Mouse (Mus musculus): ENCODE measurements at regions not wholly inside any gene's neighbourhood (a gene's known extent, or its start where the extent isn't known, plus 50 kb on each side); places are given as distances from the start of the nearest gene placed in this dataset.
"Not testable (repeated sequence)": the region's sequence is repeated elsewhere in the genome, so short reads cannot be mapped to it uniquely, and the experiment has no call there.

DNA sequence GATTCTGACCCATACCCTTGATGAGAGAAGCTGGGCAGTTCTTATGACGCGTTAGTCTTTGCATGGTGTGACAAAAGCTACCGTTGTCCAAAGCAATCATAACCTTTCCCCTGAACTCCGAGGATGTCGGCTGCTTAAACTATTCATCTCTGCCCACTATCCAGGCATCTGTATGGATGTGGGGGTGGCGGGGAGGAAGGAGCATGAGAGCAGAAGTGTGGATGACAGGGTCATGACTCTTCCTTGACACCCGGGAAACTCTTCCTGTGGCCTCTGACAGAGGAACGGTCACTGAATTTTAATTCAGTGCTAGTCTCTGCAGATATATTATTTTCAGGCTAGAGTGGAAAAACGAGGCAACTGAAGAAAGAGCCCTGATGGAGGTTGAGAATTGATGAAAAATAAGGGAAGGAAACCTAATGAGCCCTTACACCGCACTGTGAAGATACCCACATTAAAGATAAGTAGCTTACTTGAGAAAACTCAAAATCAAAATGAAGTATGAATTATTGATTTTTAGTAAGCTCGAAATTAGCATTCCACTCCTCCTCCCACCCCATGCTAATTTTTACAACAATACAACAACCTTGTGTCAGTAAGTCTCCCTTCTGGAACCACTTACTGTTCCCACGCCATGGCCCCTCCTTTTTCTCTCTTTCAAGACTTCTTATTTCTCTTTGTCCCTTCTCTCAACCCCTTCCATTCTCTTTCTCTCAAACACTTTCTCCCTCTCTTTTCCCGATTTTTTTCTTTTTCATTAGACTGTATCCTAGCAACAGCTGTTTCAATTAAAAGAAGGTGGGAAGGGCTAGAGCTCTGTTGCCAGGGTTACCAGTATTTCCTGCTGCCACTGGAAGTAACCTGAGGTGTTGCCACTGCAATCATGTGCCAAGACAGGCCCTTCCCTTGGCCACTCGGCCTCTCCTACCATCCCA, 206.0 kb upstream of the Gap43 start:
- DNase-seq (ENCODE audit: extremely low read depth, low read depth), result no peak

DNA sequence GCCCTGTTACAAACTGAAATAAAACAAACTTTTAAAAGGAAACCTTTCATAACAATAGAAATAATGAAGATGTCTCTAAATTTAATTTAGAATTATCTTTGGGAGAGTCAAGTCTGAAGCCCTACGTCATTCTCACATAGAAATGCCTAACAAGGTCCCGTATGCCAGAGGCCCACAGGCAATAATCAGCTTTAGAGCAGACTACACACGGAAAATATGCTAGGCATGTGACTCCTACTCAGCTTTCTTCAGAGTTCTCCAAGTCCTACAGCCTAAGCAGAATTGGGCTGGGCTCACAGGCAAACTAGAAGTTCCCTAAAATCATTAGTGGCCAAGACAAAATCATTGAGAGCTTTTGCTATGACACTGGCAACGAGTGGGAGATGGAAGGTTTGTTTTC, 176.9 kb upstream of the Gap43 start:
- DNase-seq (ENCODE audit: extremely low read depth, low read depth), result no peak

DNA sequence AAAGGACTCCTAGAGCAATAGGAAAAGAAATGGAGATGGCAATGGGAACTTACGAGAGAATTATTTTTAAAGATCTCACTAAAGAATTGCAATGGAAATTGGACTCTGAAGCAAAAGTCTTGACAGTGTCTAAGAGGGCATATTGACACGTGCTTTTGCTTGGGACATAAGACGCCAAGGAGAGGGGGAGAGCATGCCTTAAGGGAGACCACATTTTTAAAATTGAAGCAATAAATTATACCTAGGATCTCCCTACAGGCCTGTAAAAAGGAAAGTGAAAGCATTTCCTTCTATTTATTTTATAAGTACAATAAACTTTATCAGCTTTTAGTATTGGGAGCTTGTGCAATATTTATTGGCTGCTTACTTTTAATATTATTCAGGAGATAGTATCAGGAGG, 175.5 kb upstream of the Gap43 start:
- no peak for DNase-seq (ENCODE audit: extremely low read depth, low read depth)

DNA sequence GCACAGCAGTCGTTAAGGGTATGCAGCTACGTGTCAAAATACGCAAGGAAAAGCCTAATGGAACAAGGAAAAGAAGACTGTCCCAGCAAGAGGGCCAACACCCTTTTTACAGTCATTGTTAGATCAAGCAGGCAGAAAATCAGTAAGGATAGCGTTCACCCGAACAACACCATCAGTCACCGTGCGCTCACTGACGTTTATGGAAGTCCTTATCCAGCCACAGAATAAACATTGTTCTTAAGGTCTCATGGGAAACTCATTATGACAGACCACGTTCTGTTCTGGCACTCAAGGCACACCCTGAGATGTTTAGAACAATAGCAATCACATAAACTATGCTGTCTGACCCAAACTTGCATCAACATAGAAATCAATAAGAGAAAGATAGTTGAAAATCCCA, 164.7 kb upstream of the Gap43 start:
- no peak for DNase-seq (ENCODE audit: extremely low read depth, low read depth)

DNA sequence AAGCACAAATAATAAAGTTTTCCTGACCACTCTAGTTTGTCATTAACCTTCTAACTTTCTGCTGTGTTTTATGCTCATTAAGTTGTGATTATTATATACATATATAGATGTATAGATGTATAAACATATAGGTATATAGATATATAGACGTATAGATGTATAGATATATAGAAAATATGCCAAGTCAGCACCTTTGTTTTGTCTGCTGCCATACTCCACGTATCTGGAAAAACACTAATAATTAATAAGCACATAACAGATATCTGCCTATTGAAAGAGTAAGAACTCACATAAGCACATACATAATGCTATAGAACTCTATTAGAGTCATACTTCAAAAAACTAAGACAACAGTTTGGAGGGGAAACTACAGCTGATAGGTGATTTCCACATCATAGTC, 161.3 kb upstream of the Gap43 start:
- DNase-seq (ENCODE audit: extremely low read depth, low read depth), result no peak

DNA sequence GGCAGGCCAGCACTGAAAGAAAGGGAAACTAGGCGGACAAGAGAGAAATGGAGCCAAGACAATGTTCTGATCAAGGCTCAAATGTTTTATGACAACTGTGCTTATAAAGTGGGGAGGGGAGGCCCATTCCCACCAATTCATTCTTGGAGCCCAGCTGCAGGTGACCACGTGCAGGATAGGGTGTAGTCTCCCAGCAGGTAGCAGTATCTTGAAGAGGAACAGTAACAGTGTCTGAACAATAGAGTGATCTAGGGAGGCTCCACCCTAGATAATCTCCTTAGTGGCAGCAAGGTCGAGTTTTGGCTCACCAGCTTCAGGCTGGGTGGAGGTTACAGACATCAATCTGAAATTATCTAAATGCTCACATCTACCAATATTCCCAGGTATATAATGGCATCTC, 160.7 kb upstream of the Gap43 start:
- not testable (repeated sequence) for DNase-seq (ENCODE audit: extremely low read depth, low read depth)

DNA sequence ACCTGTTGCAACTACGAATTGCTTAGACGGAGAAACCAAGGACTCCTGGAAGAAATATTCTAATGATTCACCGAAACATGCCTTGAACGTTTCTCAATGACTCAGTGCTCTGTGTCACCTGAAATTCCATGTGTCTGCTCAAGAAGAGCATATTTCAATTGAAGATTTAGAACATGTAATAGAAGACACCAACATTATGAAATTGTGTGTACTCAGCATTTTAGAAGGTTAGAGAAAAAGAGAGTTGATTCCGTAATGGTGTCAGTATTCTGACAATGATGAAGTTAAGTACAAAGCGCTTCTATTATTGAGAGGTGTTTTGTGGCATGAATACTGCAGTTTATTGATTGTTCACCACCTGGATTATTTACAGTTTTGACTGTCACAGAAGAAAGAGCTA, 159.1 kb upstream of the Gap43 start:
- no peak for DNase-seq (ENCODE audit: extremely low read depth, low read depth)

DNA sequence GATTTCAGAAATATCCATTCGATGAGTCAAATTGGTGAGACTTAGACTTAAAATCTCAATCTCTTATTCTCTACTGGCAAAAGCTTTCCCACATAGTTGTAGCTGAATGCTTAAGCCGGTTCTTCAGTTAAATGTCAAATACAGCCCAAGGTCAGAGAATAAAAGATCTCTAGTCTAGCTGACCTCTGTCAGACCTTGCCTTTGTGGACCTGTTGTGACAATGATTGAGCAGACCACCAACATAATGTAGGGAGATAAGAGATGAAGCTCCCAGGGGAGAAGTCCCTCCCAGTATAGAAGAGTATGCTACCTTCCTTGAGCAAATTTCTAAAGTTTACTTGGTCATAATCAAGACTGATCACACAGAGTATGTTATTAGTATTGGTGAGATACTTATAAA, 157.9 kb upstream of the Gap43 start:
- no peak for DNase-seq (ENCODE audit: extremely low read depth, low read depth)

DNA sequence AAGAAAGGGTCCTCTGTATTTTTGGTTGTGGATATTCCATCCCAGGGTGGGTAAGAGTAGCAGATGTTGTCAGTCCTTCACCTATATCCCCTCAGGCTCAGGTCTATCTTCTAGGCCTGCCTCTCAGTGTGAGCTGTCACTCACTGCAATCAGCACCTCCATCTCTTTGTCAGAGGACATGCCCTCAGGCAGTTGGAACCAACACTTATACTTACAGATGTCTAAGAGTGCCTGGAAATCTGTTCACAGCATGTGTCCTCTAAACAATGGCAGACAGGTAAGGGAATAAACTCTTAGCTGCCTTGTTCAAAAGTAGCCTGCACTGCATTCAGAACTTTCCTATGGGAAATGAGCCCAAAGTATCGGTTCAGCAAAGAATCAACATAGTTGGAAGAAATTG, 153.1 kb upstream of the Gap43 start:
- DNase-seq (ENCODE audit: extremely low read depth, low read depth), result no peak

DNA sequence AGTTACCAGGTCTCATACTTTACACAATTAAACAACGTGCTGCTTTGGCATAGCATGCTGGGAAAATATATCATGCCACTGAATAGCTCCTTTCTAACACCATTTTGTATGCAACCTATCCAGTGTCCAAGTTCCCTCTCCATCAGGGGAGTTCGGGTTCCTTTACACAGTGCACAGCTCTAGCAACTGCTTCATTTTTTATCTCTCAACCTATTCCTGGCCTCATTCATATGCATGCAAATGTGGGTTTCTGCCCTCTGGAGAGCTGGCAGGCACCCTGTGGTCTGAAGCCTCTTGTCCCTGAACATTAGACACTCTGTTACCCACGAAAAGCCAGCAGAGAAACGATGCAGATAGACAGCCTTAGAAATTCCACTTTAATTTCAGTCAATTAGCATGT, 148.3 kb upstream of the Gap43 start:
- DNase-seq (ENCODE audit: extremely low read depth, low read depth), result no peak

DNA sequence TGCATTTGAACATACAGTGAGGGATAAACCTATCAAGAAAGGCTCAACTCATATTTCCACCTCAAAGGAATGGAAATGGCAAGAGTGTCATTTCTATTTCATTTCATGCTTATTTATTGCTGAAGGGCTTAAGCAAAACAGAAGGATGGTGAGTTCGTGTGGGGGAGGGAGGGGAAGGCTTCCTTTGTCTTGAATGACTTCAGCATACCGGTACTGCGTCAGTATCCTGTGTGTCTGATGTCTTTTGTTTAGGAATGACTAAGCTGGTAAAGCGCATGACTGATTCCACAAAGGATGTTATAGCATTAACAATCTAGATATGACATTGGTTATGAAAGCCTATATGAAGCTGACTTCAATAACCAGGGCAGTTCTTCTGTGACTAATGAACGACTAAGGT, 139.5 kb upstream of the Gap43 start:
- DNase-seq (ENCODE audit: extremely low read depth, low read depth), result no peak

DNA sequence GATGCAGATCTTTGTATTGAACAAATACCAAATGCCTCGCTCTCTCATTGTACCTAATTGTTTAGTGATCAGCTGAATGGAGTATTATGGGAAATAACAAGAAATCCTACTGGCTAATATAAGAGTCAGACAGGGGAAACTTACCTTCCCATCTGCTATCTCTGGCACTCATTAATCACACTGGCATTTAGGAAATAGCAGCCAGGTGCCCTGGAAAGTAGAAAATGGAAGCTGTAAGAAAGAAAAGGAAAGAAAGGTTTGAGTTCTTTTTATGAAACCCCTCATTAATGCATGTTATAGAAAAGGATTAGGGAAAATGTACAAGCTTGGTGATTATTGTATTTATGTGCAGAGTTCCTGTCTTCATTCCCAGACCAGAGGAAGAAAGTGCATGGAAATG, 126.5 kb upstream of the Gap43 start:
- no peak for DNase-seq (ENCODE audit: extremely low read depth, low read depth)

DNA sequence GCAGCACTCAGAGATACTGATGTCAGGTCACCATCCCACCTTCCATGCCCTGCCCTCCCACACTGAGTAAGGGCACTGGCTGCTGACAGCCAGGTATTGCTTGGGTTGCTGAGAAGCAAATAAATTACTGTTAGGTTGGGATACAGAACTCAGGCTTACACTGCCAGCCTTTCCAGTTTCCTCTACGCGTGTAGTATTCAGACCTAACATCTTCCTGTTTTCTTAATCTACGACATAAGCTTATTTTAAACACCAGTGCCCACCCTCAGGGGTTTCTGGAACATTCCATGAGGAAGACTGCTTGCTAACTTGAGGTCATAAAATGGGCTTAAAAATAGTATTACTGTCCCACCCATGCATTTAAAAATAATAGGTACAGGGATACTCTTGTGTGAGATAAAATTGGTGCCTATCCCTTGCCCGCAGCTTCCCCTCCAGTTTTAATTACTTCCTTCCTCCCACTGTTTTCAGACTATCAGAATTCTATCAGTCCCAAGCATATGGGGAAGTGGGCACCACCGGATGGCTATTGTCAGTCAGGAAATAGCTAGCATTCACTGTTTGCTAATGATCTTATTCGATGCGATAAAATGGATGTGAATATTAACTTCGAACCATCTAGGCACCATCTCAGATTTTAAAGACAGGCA, 116.0 kb upstream of the Gap43 start:
- peak; percentile 82 for DNase-seq (ENCODE audit: extremely low read depth, low read depth)

DNA sequence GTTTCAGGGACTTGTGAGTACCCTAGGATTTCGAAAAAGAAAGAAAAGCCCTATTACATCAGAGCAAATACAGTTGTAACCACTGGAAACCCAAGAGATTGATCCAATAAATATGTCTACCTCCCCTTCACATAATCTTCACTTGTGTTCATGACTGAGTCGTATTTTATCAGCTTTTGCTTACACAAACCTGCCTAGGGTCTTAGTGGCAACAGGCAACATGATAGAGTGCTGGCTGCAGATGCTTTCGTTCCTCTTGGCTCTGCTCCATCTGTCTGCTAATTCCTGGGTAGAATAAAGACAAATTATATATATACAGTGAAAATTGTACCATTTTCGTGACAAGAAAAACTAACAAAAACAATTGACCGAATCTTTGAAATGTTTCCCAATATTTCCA, 112.9 kb upstream of the Gap43 start:
- DNase-seq (ENCODE audit: extremely low read depth, low read depth), result peak; percentile 18

DNA sequence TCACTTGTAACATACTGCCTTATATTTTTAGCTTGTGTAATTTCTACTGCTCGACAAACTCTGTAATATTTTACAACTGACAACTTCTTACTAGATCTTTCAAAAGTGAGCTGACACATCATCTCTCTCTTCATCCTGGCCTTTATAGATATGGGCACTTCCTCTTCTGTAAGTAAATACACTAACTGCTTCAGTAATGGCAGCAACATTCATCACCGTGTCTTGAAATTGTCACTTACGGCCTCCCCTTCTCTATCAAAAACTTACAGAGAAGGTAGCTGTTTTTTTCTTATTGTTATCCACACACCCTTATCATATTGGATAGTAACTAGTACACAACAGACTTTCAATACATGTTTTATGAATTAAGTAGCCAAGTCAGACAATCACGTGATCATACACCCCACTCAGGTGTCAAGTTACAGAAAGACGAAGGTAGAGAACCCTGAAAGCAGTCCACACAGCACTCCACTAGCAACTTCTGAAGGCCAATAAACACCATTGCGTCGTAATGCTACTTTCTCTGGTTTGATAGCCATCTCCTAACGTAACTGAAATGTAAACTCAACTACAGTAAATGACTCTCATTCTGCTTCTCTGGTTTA, 109.5 kb upstream of the Gap43 start:
- DNase-seq (ENCODE audit: extremely low read depth, low read depth), result peak; percentile 88

DNA sequence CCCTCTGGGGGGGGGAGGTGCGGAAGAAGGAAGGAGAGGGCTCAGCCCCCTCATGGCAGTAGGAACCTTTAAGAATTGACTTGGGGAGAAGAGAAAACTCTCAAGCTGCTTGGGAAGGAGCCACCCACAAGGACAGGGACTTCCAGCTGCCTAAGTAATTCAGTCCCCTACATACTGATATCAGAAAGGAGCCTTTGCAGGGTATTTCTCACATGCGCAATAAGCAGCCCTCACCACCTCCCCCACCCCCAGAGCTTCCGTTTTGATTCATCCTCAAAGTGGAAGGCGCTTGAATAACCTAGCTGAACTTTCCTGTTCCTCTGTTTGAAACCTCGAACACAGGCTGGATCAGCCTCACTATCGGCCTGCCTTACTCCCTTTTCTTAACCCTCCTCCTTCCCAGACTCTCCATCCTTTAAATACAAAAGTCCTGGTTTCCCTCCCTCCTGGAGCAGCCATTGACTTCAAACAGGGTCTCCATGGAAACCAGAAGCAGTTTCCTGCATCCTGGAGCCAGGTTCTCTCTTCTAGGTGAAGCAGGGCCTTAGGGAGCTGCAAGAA, 104.5 kb upstream of the Gap43 start:
- DNase-seq (ENCODE audit: extremely low read depth, low read depth), result no peak

DNA sequence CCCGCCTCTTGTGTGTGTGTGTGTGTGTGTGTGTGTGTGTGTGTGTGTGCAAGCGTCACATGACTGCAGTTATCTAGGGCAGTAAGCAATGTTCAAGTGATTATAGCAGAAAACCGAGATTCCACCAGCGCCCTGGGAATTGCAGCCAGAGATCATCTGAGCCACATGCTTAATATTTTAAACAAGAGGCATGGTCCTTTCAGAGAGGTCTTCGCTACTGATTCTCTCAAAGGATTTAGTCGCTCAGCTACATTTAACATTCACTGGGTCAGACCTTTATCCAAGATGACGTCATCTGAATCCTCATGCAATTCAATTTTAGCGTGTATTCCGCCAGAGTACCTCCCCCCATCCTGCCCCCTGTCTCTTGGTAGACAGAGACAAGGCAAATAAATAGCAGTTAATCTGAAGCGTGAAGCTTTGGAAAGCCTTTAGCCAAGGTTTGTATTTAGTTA, 104.0 kb upstream of the Gap43 start:
- DNase-seq (ENCODE audit: extremely low read depth, low read depth), result no peak

DNA sequence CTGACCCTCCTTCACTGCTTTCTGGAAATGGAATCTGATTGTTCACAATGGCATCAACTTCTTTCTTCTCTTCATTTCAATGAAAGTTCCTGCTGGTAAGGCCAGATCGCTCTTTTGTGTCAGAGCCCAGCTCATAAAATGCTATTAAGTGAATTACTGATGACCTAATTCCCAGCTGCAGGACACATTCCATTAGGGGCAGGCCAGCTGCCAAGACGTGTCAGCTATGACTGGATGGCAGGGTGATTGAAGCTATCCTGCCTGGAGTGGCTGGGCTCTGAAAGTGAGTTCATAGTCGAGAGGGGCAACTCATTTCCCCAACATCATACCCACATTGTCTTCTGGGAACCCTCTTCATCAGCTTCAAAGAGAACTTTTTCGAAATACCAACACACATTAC, 100.4 kb upstream of the Gap43 start:
- DNase-seq (ENCODE audit: extremely low read depth, low read depth), result no peak

DNA sequence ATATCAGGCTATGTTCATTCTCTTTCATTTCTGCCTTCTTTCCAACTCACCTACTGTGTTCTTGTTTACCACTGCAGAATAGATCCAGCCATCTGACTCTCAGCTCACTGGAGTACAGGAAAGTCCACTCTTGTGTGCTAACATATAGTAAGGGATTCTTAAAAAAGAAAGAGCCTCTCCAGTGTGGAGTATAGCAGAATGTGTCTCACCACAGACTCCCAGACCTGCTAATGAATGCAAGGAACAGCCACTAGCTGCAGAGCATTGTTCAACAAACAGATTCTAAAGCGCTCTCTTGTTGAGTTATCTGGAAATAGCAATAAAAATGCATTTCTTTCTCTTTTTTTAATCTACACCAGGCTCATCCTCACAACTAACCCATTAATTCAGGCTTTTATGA, 91.1 kb upstream of the Gap43 start:
- no peak for DNase-seq (ENCODE audit: extremely low read depth, low read depth)

DNA sequence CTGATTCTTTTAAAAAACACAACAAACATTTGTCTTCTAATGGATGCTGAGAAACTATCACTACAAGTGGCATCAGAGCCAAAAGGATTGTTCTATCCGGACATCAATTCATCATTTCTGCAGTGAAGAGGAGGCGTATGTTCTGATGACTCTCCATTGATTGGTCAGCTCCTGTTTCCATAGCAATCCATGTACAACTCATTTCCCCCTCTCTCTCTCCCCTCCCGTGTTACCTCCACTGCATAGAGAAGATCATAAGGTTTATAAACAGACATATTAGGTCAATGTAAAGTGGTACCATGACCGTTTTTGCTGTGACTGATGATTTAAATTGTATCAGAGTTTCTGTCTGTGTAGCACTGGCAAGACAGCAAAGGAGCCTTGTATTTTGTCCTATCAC, 76.2 kb upstream of the Gap43 start:
- no peak for DNase-seq (ENCODE audit: extremely low read depth, low read depth)

DNA sequence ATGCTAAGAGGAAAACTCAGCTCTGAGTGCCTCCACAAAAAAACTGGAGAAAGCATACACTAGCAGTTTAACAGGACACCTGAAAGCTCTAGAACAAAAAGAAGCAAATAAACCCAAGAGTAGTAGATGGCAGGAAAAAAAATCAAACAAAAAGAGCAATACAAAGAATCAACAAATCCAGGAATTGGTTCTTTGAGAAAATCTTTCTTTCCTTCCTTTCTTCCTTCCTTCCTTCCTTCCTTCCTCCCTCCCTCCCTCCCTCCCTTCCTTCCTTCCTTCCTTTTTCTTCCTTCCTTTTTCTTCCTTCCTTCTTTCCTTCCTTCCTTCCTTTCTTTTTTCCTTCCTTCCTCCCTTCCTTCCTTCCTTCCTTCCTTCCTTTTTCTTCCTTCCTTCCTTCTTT, 71.6 kb upstream of the Gap43 start:
- DNase-seq (ENCODE audit: extremely low read depth, low read depth), result peak; percentile 30

DNA sequence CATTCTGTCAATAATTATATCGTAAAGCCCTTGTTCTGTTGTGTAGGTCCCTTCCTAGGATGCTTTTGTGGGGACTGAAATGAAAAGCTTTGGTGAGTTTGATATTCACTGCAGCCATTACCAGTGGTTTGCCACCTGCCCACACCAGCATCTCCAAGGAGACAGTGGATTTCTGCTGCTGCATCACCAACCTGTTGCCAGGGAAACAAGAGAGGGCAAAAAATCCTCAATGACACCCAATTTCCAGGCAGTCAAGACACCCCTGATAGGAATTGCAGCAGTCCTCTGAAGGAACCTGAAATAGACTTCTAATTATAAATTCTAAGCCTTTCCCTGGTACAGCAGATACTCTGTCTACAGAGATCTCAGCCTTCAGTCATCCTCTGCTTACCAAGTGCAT, 56.1 kb upstream of the Gap43 start:
- no peak for DNase-seq (ENCODE audit: extremely low read depth, low read depth)

Data from MEL-GATA-1-ER (cell line).